Mouse (Mus musculus): ENCODE data around the gene Grik4. TPM values are rescaled to one million over a fixed set of nuclear protein-coding genes. Genes with fewer than 3 reads are reported as not detected.

Gene Grik4
- polyA plus RNA-seq, 1 experiment, result 9.8 TPM

GRCm38 (mm10) chr9:42476166-42476565 is 468.1 kb downstream of the Grik4 start:
- no peak for DNase-seq (ENCODE audit: low read depth)
- TF ChIP-seq CTCF (IDR thresholded peaks at IDR 0.05; ENCODE audit: borderline replicate concordance, extremely low read depth, insufficient read depth, insufficient read length) (no peak), POLR2A (IDR thresholded peaks at IDR 0.05; ENCODE audit: borderline replicate concordance, extremely low read depth, insufficient read depth, insufficient read length, poor library complexity, severe bottlenecking) (no peak)

GRCm38 (mm10) chr9:42474244-42474643 is 470.0 kb downstream of the Grik4 start:
- TF ChIP-seq POLR2A (IDR thresholded peaks at IDR 0.05; ENCODE audit: borderline replicate concordance, extremely low read depth, insufficient read depth, insufficient read length, poor library complexity, severe bottlenecking) (no peak), CTCF (IDR thresholded peaks at IDR 0.05; ENCODE audit: borderline replicate concordance, extremely low read depth, insufficient read depth, insufficient read length) (no peak)
- DNase-seq (ENCODE audit: low read depth), result no peak

GRCm38 (mm10) chr9:42471921-42472747 is 472.2 kb downstream of the Grik4 start:
- peak; percentile 98 for DNase-seq (ENCODE audit: low read depth)

GRCm38 (mm10) chr9:42471214-42471613 is 473.1 kb downstream of the Grik4 start:
- peak; percentile 65 for DNase-seq (ENCODE audit: low read depth)
- TF ChIP-seq POLR2A (IDR thresholded peaks at IDR 0.05; ENCODE audit: borderline replicate concordance, extremely low read depth, insufficient read depth, insufficient read length, poor library complexity, severe bottlenecking), result no peak
- no peak for TF ChIP-seq CTCF (IDR thresholded peaks at IDR 0.05; ENCODE audit: borderline replicate concordance, extremely low read depth, insufficient read depth, insufficient read length)

More at GRCm38 (mm10) chr9:42471921-42472747, 472.2 kb downstream of the Grik4 start:
- TF ChIP-seq CTCF (IDR thresholded peaks at IDR 0.05; ENCODE audit: borderline replicate concordance, extremely low read depth, insufficient read depth, insufficient read length) (no peak), POLR2A (IDR thresholded peaks at IDR 0.05; ENCODE audit: borderline replicate concordance, extremely low read depth, insufficient read depth, insufficient read length, poor library complexity, severe bottlenecking) (no peak)

- no peak for DNase-seq (ENCODE audit: low read depth)
- TF ChIP-seq POLR2A (IDR thresholded peaks at IDR 0.05; ENCODE audit: borderline replicate concordance, extremely low read depth, insufficient read depth, insufficient read length, poor library complexity, severe bottlenecking) (no peak), CTCF (IDR thresholded peaks at IDR 0.05; ENCODE audit: borderline replicate concordance, extremely low read depth, insufficient read depth, insufficient read length) (no peak)
Measured at GRCm38 (mm10) chr9:42469323-42469722, 475.0 kb downstream of the Grik4 start.

- no peak for TF ChIP-seq POLR2A (IDR thresholded peaks at IDR 0.05; ENCODE audit: borderline replicate concordance, extremely low read depth, insufficient read depth, insufficient read length, poor library complexity, severe bottlenecking)
- TF ChIP-seq CTCF (IDR thresholded peaks at IDR 0.05; ENCODE audit: borderline replicate concordance, extremely low read depth, insufficient read depth, insufficient read length), result no peak
- DNase-seq (ENCODE audit: low read depth), result no peak
Measured at GRCm38 (mm10) chr9:42468360-42468759, 475.9 kb downstream of the Grik4 start.

Other genes starting within 250 kb of the Grik4 start
- 40.0 and 61.9 TPM in 2 replicates for gene Arhgef12, start 162.7 kb upstream of the Grik4 start, polyA plus RNA-seq (2012; rRNA removed)
- 22.0 and 27.7 TPM in 2 replicates for gene Tmem136, start 172.1 kb upstream of the Grik4 start, polyA plus RNA-seq (2012; rRNA removed)

Measured in brain, embryonic 14.5 days (tissue).